Mouse (Mus musculus) adipocyte (in vitro differentiated cells): ENCODE results near the gene Ipcef1.
"Not testable (repeated sequence)": the region's sequence is repeated elsewhere in the genome, so short reads cannot be mapped to it uniquely, and the experiment has no call there.

Experiments
- DNase-seq: peaks from one replicate; pipeline ENCODE4 v3.0.0-alpha.2; 2016; ENCODE audit warnings: low spot score

The Ipcef1 gene

GRCm38 (mm10) chr10:6885460-6885859, 166.8 kb downstream of the Ipcef1 start:
- DNase-seq: peak; percentile 62

GRCm38 (mm10) chr10:6882041-6882440, 170.2 kb downstream of the Ipcef1 start:
- not testable (repeated sequence) for DNase-seq

GRCm38 (mm10) chr10:6878276-6878881, 173.9 kb downstream of the Ipcef1 start:
- no peak for DNase-seq

DNA sequence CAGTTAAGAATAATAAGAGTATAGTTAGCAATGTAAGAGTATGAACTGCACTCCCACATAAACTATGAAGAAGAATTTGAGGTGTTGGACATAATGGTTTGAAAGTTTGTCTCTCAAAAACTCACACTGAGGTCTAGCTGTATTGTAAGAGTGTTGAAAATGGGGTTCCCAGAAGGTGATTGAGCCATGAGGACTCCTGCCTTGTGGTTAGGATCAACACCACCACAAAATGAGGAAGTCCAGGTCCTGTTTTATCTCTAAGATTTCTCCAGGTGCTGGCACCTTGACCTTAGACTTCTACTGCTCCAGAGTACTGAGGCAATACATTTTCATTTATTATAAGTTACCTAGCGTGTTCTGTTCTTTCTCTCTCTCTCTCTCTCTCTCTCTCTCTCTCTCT, 178.4 kb downstream of the Ipcef1 start:
- DNase-seq: no peak

- DNase-seq: no peak
Measured at GRCm38 (mm10) chr10:6871418-6872072, 180.7 kb downstream of the Ipcef1 start.

DNA sequence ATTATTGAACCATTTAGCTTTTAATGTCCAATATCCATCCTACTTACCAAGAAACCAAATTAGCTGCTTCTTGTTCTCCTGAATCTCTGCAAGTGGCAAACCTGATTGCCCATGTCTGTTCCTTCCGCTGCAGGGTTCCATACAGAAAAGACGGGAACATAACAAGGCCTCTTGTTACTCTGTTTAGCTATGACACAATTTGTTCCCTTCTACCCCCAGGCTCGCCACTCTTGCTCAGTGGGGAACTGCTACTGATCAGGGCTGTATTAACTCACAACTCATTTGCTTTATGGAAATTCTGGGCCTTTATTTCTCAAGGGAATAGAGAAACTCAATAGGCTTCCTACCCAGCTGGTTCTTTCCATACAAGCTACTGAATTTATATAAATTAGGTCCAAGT, 196.5 kb downstream of the Ipcef1 start:
- DNase-seq: no peak

- DNase-seq: no peak
Measured at GRCm38 (mm10) chr10:6848834-6849233, 203.4 kb downstream of the Ipcef1 start.

GRCm38 (mm10) chr10:6848162-6848754, 204.0 kb downstream of the Ipcef1 start:
- no peak for DNase-seq

GRCm38 (mm10) chr10:6846283-6846682, 206.0 kb downstream of the Ipcef1 start:
- no peak for DNase-seq

DNA sequence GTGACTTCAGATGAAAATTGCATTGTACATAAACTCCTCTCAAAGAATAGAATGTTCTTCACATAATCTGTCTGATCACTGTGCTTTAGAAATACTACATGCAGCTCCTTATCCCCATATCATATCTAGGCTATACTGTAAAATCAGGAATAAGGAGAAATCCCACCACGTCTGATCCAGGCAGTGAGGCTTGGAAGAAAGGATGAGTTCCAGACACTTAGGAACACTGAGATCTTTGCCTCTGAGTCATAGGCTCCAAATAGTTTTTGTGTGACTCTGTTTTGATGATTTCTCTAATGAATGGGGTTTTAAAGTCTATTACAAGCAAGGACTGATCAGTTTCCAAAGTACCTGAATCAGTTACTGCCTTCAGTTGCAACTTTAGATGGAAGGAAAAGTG, 210.1 kb downstream of the Ipcef1 start:
- DNase-seq: no peak
